Mouse (Mus musculus) T-helper 17 cell (primary cell): ENCODE results near the gene Slc2a3.

Source experiments
- in situ Hi-C, 2 experiments: fragments of 300-600 bp; cut with MboI, MseI; formaldehyde crosslinking; loops; 1 replicate in 1 of 2; 2 replicates in 1 of 2; pipeline ENCODE4 v1.15.1; 2025; ENCODE audit warnings: high pct_unique_total_duplicates in 2 of 2

Gene Slc2a3

DNA sequence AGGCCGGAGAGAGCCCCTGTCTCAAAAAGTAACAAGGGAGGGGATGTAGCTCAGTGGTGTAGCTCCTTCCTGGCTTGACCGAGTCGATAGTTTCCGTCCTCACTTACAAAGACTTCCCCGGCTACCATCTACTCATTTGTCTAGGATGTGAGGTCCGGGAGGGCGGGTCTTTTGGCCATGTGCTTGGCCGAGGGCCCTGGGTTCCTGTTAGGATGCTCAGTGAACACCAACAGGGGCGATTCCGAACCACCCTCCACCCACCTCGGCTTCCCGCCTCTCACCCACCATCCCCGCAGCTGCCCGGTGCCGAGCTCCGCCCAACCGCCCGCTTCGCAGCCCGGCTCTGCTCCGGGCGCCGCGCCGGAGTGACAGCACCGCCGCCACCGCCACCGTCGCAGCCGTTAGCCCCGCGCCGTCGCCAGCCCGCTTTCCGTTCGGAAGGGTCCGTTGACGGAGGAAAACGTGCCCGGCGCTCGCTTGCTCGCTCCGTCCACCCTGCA, at the start of gene Slc2a3:
Slc2a3 (minus strand) TSS at position 340 of the 500 bp plus-strand sequence.
- in situ Hi-C loops = loop anchor here in 1 of 2 experiments (10.0 kb wide), 1 partner anchor 1943 kb away; the partner anchor contains the start of gene Grcc10

DNA sequence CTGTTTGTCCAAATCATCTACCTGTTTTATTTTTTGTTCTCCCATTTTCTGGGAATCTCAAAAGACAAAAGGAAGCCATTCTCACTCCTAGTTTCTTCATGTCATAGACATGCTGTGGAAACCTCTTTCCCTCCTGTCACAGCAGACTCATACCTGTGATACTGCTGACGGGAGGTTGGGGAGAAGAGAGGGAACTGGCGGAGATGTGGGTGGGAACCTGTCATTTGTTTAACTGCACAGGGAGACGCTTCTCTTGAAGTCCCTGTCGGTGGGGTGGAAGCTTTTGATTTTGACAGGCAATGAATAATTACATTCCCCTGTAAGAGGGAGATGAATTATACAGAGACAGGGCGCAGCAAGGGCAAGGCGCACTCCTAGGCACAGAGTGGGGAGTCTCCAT, 42.3 kb upstream of the Slc2a3 start:
- in situ Hi-C loops = loop anchor here in 1 of 2 experiments (10.0 kb wide), 1 partner anchor 1369 kb away; the partner anchor contains the start of gene Iqsec3

DNA sequence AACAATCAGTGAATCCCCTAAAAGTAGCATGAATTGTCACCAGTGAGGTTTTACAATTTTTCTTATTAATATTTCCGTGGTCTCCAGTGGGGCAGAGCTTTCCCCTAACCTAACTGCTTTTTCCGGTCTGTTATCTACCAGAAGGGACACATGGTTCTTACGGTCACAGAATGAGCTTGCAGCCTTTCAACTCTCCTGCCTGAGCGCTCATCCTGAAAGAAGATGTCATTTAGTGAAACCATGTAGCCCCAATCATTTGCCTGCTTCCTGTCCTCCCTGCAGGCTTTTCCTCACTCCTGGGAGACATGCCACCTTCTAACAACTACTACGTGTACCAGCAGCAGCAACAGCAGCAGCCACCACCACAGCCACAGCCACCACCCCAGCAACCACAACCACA, 36.1 kb upstream of the Slc2a3 start:
- in situ Hi-C loops = no loop called here

DNA sequence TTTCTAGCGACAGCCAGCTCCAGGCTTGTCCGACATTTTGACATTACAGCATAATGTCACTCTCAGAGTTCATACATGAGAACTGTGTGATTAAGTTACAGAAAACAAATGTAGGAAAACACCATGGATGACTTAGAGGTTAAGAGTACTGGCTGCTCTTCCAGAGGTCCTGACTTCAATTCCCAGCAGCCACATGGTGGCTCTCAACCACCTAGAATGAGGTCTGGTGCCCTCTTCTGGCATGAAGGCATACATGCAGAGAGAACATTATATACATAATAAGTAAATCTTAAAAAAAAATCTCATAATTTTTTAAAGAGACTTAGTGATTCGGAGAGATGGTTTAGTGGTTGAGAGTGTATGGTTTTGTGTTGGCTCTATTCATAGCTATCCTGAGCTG, 35.5 kb upstream of the Slc2a3 start:
- in situ Hi-C loops = no loop called here

DNA sequence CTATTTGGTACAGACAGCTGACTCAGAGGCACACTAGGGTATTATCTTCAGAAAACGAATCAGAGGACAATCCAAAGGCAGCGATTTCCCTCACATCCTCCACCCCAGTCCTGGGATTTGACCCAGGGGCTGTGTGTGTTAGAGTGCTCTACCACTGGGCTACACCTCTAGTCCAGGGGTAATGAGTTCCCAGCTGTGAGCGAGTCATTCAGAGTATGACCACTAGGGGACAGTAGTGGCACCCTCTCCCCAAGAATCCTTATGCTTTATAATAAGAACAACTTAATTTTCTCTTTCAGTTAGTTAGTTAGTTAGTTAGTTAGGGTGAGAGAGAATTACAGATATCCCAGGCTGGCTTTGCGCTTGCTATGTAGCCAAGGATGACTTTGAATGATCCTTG, 32.9 kb upstream of the Slc2a3 start:
- in situ Hi-C loops = no loop called here

DNA sequence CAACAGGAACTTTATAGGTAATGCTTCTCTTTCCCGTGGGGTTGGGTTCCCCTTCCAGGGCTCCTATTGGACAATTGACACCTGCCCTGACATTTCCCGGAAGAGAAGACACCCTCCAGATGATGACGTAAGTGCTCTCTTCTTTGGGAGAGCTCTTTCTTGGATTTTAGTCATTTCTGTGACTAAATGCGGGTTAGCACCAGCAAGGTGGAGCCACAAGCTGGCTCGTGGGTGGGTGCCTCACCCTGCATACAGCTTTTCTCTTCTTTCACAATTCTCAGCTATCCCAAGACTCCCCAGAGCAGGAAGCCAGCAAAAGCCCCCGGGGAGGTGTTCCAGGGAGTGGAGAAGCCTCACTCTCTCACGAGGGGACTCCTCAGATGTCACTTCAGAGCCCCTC, 31.4 kb upstream of the Slc2a3 start:
- in situ Hi-C loops = no loop called here

DNA sequence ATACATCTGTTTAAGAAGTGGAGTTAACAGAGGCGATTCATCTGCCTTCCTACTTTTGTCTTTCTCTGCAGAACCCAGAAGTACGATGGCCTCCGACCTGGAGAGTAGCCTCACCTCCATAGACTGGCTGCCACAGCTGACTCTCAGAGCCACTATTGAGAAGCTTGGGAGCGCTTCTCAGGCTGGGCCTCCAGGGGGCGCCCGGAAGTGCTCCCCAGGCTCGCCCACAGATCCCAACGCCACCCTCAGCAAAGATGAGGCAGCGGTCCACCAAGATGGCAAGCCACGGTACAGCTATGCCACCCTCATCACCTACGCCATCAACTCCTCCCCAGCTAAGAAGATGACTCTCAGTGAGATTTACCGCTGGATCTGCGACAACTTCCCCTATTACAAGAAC, 26.6 kb upstream of the Slc2a3 start:
- in situ Hi-C loops = no loop called here

DNA sequence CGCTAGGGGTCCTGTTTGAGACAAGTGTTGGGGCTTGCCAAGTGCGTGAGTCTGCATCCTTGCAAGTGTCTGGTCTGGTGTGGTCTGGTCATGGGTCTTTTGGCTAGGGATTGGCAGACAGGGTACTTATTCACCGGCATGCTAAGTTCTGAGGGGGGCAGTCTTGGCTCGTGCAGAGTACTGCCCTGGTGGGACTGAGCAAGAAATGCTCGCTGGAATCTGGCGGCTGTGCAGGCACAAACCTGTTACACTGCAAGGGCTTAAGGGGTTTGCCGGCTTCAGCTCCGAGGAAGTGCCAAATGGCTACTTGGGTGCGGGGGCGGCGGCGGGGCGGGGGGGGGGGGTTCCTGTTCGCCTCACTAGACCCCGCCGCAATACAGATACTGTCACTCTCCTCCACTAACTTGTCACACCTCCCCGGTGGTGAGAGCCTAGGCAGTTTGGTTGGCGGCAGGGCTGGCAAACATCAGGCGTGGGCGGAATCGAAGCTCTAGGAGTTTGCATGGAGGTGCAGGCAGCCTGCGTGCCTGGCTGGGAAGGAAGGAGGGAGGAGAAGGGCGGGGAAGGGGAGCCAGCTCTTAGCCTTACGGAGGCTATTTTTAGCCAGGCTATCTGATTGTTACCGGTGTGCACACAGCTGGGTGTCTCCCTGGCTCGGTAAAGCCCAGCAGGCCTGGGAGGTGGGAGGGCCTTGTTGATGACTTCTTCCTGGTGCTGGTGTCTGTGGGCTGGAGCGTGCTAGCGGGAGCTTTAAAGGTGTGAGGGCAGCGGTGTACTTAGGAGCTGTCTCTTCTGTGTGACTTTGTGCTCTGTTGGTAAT, 24.7 kb upstream of the Slc2a3 start:
- in situ Hi-C loops = no loop called here

DNA sequence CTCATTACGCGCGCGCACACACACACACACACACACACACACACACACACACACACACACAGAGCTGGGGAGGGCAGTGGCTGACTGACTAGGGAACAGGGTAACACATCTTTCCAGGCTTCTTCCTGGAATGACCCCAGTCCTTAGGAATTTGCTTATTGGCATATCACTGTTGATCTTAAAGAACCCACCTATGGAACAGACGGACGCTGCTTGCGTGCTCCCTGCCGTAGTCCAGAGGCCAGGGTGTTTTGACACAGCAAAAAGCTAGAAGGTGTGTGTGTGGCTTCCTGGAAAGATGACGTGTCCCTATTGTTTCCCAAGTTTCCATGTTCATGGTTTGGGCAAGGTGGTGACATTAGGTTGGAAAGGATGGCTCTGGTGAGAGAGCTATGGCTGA, 23.7 kb upstream of the Slc2a3 start:
- in situ Hi-C loops = no loop called here

DNA sequence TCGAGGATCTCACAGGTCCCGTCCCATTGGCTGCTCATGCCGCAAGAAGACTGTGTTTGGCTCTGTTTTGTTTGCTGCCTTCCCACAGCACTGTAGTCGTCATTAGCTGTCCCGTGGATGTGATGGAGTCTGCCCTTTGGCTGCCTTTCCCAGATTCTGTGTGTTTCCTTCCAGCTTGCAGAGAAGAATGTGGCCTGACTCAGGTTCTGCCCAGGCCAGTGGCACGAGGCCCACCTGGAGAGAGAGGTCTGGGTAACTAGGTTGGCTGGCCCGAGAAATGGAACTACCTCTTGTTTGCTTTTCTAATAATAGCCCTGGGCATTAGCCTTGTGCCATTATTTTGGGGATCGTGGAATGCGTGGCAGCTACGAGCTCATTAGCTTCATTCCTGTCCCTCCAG, 22.6 kb upstream of the Slc2a3 start:
- in situ Hi-C loops = loop anchor here in 1 of 2 experiments (5.0 kb wide), 1 partner anchor 53 kb away; no protein-coding TSS in a partner anchor

DNA sequence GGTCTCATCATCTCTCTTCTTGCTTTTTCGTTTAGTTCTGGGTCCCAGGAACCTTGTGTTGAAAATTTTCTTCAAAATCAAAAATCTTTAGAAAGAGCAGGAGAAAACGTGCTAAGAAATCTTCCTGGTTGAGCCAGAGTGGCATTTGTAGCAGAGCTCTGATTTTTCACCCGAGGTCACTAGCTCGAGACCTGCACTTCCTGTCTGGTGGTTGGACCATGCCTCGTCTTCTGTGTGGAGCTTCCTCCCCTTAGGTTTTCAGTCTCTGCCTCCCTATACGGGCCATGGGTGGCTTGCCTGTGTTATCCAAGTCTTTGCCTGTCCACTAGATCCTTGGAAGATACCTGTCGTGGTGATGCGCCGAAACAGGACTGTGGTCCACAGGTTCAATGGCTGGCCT, 20.4 kb upstream of the Slc2a3 start:
- in situ Hi-C loops = loop anchor here in 1 of 2 experiments (5.0 kb wide), 1 partner anchor 55 kb away; no protein-coding TSS in a partner anchor

DNA sequence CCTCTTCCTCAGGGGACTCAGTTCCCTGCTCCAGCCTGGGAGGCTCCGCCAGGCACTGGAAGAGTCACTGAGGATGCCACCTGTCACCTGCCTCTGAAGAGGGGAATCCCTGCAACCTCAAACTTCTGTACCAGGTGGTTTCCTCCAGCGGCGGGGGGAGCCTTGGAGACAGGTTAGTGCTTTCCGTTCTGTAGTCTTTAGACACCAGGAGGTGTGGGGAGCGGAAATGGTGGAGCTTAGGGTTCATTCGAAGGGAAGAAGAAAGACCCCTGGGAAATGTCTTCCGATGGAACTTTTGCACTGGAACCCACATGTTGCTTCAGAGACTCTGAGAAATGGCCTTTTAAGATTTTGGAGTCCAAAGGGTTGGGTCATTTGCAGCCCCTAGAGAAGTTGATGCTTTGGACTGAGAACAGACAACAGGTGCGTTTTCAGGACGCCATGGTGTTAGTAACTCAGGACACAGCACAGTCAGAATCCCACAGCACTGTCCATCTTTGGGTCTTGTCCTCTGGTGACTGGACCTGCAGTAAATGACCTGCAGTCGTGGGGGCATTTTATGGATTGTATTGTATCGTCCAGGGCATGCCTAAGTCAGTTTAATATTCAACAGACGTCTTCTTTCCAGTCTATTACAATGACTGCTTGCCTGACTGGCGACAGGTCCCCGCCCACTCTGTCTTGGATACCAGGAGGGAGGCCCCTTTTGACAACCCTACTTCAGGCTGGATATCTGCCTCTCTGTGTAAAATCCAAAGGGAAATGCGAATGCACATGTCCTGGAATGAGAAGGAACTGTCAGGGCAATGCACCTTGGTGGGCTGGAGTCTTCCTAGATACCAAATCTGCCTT, 19.6 kb upstream of the Slc2a3 start:
- in situ Hi-C loops = loop anchor here in 1 of 2 experiments (5.0 kb wide), 1 partner anchor 56 kb away; no protein-coding TSS in a partner anchor

DNA sequence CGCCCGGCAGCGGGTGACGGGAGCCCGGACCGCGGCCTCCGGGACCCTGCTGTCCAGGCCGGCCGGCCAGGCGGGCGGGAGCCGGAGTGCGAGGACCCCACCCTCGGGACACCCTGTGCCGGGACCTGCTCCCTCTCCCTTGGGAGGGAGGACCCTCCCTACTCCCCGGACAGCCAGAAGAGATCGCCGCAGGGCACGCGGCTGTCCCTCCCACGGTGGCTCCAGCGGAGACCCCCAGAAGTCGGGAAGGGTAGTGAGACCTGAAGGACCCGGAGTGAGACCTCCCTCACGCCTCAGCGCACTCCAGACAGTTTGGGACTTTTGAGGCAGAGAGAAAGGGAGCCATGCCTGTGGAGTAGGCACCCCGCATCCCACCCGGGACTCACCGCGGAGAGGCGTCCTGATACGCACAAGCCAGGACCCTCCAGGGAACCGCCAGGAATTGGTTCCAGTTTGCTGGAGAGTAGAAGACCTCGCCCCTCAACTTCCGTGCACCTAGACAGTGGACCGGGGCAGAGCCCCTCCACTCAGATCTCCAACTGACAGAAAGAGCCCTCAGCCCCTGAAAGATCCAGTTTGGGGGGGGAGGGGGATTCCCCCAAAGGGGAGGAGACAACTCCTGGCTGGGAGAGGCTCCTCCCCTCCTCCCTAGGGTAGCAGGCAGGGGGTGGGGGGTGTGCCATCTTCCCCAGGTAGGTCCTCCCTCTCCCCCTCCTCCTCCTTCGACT, 18.8 kb upstream of the Slc2a3 start:
- in situ Hi-C loops = loop anchor here in 1 of 2 experiments (5.0 kb wide), 1 partner anchor 57 kb away; no protein-coding TSS in a partner anchor

DNA sequence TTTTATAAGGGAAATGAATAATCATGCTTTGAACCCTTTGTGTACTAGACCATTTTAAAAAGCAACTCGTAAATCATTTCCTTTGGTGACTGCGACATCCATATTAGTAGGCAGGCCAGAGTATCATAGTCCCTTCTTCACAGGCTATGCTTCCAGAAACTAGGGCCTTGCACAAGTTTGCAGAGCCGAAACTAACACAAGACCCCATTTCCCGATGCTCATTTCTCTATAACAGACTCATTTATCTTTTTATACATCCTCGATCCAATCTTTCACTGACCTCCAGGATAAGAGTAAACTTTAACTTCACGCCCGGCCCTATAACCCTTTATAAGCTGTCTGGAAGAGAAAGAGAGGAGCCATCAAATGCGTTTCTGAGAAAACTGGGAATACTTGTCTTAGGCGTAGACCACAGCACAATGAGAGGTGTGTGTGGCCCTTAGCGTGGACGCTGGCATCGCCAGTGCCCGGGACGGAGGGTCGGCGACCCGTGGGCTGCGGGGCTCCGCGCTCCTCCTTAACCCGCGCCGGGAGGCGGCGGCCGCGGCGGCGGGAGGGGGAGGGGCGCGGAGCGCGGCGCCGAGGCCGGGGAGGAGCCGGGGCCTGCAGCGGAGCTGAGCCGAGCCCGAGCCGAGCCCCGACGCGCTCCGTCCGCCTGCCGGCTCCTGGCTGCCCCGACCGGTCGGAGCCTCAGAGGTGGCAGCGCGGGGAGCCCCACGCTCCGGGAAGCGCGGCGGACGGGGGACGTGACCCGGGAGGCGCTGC, 18.0 kb upstream of the Slc2a3 start, which contains the start of gene Foxj2:
Foxj2 (plus strand) TSS at position 609 of the 765 bp plus-strand sequence.
- in situ Hi-C loops = loop anchor here (5.0 to 10.0 kb wide), 3 partner anchors 58 to 1895 kb away; partner anchors contain the start of gene M6pr (in 1 of the 2)

DNA sequence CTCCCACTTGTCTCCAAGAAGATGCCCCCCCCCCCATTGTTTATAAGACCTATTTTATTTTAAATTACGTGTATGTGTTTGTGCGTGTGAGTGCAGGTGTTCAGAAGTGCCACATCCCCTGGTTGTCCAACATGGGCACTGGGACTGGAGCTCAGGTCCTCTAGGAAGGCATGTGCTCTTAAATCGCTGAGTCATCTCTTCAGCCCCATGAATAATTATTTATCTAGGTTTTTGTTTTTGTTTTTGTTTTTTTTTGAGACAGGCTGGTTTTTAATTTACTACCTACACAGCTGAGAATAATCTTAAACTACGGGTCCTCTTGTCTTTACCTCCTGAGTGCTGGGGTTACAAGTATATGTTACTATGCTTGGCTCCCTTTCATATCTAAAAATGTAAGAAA, 12.2 kb upstream of the Slc2a3 start:
- in situ Hi-C loops = loop anchor here (5.0 to 10.0 kb wide), 3 partner anchors 509 to 1889 kb away; partner anchors contain the start of gene M6pr (in 1 of the 2)

DNA sequence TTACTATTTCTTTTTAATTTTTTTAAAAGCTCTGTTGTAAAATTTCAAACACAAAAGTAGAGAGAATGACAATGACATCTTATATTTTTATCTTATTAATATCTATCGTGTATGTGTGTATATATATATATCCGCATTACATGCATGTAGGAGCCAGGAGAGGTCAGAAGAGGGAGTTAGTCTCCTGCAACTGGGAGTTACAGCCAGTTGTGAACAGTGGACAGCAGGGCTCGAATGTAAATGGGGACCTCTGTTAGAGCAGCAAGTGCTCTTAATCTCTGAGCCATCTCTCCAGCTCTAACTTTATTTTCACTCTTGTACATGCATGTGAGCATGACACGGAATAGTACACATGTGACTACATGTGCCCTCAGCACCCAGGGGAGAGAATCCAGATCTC, 11.3 kb upstream of the Slc2a3 start:
- in situ Hi-C loops = loop anchor here (5.0 to 10.0 kb wide), 3 partner anchors 508 to 1888 kb away; partner anchors contain the start of gene M6pr (in 1 of the 2)

DNA sequence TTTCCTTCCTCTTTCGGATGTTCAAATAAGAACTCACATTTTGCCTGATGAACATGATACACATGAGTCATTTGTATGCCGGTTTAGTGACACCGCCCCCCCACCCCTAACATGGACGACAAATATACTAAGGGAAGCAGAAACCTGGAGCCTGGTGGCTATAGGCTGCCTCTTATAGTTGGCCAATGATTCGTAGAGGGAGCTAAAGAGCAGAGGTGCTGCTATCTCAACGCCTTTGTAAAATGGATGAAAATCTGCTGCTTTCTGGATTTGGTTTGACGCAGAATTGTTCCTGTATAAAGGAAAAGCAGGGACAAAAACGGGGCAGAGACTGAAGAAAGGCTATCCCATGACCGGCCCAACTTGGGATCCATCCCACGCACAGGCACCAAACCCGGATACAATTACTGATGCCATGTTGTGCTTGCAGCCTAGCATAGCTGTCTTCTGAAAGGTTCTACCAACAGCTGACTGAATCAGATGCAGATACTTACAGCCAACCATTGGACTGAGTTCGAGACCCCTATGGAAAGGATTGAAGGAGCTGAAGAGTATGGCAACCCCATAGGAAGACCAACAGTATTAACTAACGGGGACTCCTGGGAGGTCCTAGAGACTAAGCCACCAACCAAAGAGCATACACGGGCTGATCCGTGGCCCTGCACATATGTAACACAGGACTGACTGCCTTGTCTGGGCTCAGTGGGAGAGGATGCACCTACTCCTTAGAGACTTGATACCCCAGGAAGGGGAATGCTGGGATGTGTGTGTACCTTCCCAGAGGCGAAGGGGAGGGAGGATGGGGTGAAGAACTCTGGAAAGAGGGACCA, 10.5 kb upstream of the Slc2a3 start:
- in situ Hi-C loops = loop anchor here (5.0 to 10.0 kb wide), 3 partner anchors 507 to 1887 kb away; partner anchors contain the start of gene M6pr (in 1 of the 2)

DNA sequence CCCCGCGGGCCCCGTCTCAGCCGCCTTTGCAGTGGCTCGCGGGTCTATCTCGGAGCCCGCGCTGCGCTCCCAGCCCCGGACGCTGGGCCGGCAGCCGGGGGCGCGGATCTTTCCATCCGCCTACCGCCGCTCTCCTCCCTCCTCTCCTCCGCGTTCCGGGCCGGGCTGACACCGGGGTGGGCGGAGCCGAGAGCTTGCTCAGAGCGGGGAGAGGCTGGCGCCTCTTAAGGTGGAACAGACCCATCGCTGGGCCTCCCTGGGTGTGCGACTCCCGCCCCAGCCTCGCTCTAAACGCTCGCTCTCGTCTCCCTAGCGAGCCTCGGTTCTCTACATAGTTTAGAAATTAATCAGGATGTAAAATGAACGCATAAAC, 9.8 kb upstream of the Slc2a3 start:
- in situ Hi-C loops = loop anchor here (5.0 to 10.0 kb wide), 3 partner anchors 506 to 1886 kb away; partner anchors contain the start of gene M6pr (in 1 of the 2)
